Mouse (Mus musculus) hindbrain, embryonic 16.5 days (tissue): Measurements from ENCODE around the gene Gtf3c2. TPM values are rescaled to one million over a fixed set of nuclear protein-coding genes. Genes with fewer than 3 reads are reported as not detected.

Experiments
- ATAC-seq: fragments of 200-750 bp; cut with Nextera tagmentation; 2 replicates; pipeline ENCODE4 v1.8.0; 2017; ENCODE audit warnings: moderate TSS enrichment, moderate library complexity
- H3K27ac ChIP-seq: fragments of 300-500 bp; sonication (generic); 2 replicates; pipeline ENCODE4 v1.5.1; 2014; ENCODE audit warnings: low read depth, mild to moderate bottlenecking, control low read depth, low read length, moderate library complexity
- H3K27me3 ChIP-seq: fragments of 300-500 bp; sonication (generic); replicated peaks from 2 replicates; pipeline ENCODE4 v1.6.1; 2014; ENCODE audit warnings: low read length; ENCODE audit not compliant: control insufficient read depth, insufficient read depth
- H3K36me3 ChIP-seq: fragments of 300-500 bp; sonication (generic); 2 replicates; pipeline ENCODE4 v1.6.1; 2014; ENCODE audit warnings: mild to moderate bottlenecking, low read length, moderate library complexity, mixed read lengths; ENCODE audit not compliant: control insufficient read depth, insufficient read depth
- H3K4me1 ChIP-seq: fragments of 300-500 bp; sonication (generic); 2 replicates; pipeline ENCODE4 v1.6.1; 2014; ENCODE audit warnings: low read depth, low read length; ENCODE audit not compliant: control insufficient read depth, insufficient read depth
- H3K4me2 ChIP-seq: fragments of 300-500 bp; sonication (generic); 2 replicates; pipeline ENCODE4 v1.6.1; 2014; ENCODE audit warnings: mild to moderate bottlenecking, low read length, control low read depth, moderate library complexity
- H3K4me3 ChIP-seq: fragments of 300-500 bp; sonication (generic); 2 replicates; pipeline ENCODE4 v1.5.1; 2014; ENCODE audit warnings: mild to moderate bottlenecking, low read length, control low read depth, moderate library complexity
- H3K9ac ChIP-seq: fragments of 300-500 bp; sonication (generic); 2 replicates; pipeline ENCODE4 v1.6.1; 2014; ENCODE audit warnings: low read depth, mild to moderate bottlenecking, control low read depth, low read length, moderate library complexity
- H3K9me3 ChIP-seq: fragments of 300-500 bp; sonication (generic); 2 replicates; pipeline ENCODE4 v1.6.1; 2014; ENCODE audit warnings: mild to moderate bottlenecking, low read length, moderate library complexity; ENCODE audit not compliant: control insufficient read depth
- WGBS: fragments of 180-500 bp; shearing (Covaris S2); extraction: QIAGEN DNeasy Blood & Tissue Kit; methylation state at CpG from one replicate; pipeline ENCODE4 v1.1.7; 2014; 5-methylcytosine and 5-hydroxymethylcytosine counted together
- polyA plus RNA-seq: library from polyadenylated mRNA; unstranded; fragments of >200 nt; fragmentation: Nextera tagmentation; extraction: Ambion mirVana; gene quantifications from 2 replicates; pipeline ENCODE4 v1.2.1, GENCODE M21; 2015

Gene Gtf3c2
- 51.6 and 63.2 TPM in 2 replicates for polyA plus RNA-seq

GRCm38 (mm10) chr5:31179766-31180630, at the start of gene Gtf3c2, which contains the start of gene Gm29609:
Gene Gtf3c2 (minus strand): TSS chr5:31180144.
Gene Gm29609 (minus strand): TSS chr5:31179911.
- Histone ChIP-seq H3K4me2 (peak within 1 kb of the TSS; percentile 92), H3K4me3 (peak within 1 kb of the TSS; percentile 90), H3K4me1 (peaks cover 7% of the 10 kb centered on the region; the same call in 1 of the 2 replicates), H3K9ac (peak within 1 kb of the TSS; percentile 84), H3K27me3 (no peaks in the 10 kb centered on the region), H3K9me3 (no peaks in the 10 kb centered on the region), H3K36me3 (no peaks in the 10 kb centered on the region), H3K27ac (peak within 1 kb of the TSS; percentile 98)
- WGBS: under 1% methylated on average over 59 of the region's 59 CpGs
- ATAC-seq: peak; percentile 99

- H3K9ac ChIP-seq: no peak overlapping the region
- no peaks in the 10 kb centered on the region for H3K36me3 ChIP-seq
Measured at GRCm38 (mm10) chr5:31226641-31227040, 46.7 kb upstream of the Gtf3c2 start.

GRCm38 (mm10) chr5:31222696-31223095, 42.8 kb upstream of the Gtf3c2 start:
- 97% methylated on average over 9 of the region's 9 CpGs for WGBS
- Histone ChIP-seq H3K36me3 (no peaks in the 10 kb centered on the region), H3K4me2 (no peak overlapping the region), H3K27ac (no peak overlapping the region), H3K4me3 (no peak overlapping the region), H3K4me1 (peaks cover 7% of the 10 kb centered on the region), H3K27me3 (no peaks in the 10 kb centered on the region; the same call in 1 of the 2 replicates), H3K9ac (no peak overlapping the region), H3K9me3 (no peaks in the 10 kb centered on the region)
- ATAC-seq: no peak

More at GRCm38 (mm10) chr5:31226641-31227040, 46.7 kb upstream of the Gtf3c2 start:
- H3K4me2 ChIP-seq: no peak overlapping the region
- no peaks in the 10 kb centered on the region for H3K9me3 ChIP-seq
- ATAC-seq: no peak
- H3K27me3 ChIP-seq: no peaks in the 10 kb centered on the region; the same call in 1 of the 2 replicates
- no peaks in the 10 kb centered on the region for H3K4me1 ChIP-seq
- no peak overlapping the region for H3K27ac ChIP-seq
- WGBS: 65% methylated on average over 1 of the region's 1 CpGs
- no peak overlapping the region for H3K4me3 ChIP-seq

GRCm38 (mm10) chr5:31221304-31221945, 41.5 kb upstream of the Gtf3c2 start:
- Histone ChIP-seq H3K4me2 (peak overlapping the region; percentile 82), H3K36me3 (no peaks in the 10 kb centered on the region), H3K9me3 (no peaks in the 10 kb centered on the region), H3K27ac (peak overlapping the region; percentile 92), H3K27me3 (no peaks in the 10 kb centered on the region; the same call in 1 of the 2 replicates), H3K9ac (peak overlapping the region; percentile 93), H3K4me1 (peaks cover 7% of the 10 kb centered on the region), H3K4me3 (peak overlapping the region; percentile 100)
- 9% methylated on average over 11 of the region's 11 CpGs for WGBS
- ATAC-seq: peak; percentile 57

- Histone ChIP-seq H3K36me3 (no peaks in the 10 kb centered on the region), H3K27me3 (no peaks in the 10 kb centered on the region; the same call in 1 of the 2 replicates), H3K27ac (peak within 1 kb of the TSS; percentile 92), H3K4me2 (peak within 1 kb of the TSS; percentile 82), H3K4me1 (peaks cover 7% of the 10 kb centered on the region), H3K9me3 (no peaks in the 10 kb centered on the region), H3K9ac (peak within 1 kb of the TSS; percentile 93), H3K4me3 (peak within 1 kb of the TSS; percentile 100)
- under 1% methylated on average over 44 of the region's 70 CpGs for WGBS
- ATAC-seq: peak; percentile 94
Measured at GRCm38 (mm10) chr5:31220448-31221303, 40.7 kb upstream of the Gtf3c2 start, which contains the start of gene Ppm1g. Gene Ppm1g (minus strand): TSS chr5:31220687.

- WGBS: under 1% methylated on average over 39 of the region's 40 CpGs
- Histone ChIP-seq H3K4me3 (peak overlapping the region; percentile 100), H3K9me3 (no peaks in the 10 kb centered on the region), H3K4me2 (peak overlapping the region; percentile 82), H3K4me1 (peaks cover 7% of the 10 kb centered on the region), H3K27me3 (no peaks in the 10 kb centered on the region), H3K9ac (peak overlapping the region; percentile 93), H3K36me3 (no peaks in the 10 kb centered on the region), H3K27ac (peak overlapping the region; percentile 92)
- no peak for ATAC-seq
Measured at GRCm38 (mm10) chr5:31219911-31220447, 40.0 kb upstream of the Gtf3c2 start.

- H3K27ac ChIP-seq: peak overlapping the region; percentile 92
- ATAC-seq: no peak
- H3K9me3 ChIP-seq: no peaks in the 10 kb centered on the region
- H3K4me1 ChIP-seq: peaks cover 7% of the 10 kb centered on the region
- H3K4me3 ChIP-seq: peak overlapping the region; percentile 100
- H3K27me3 ChIP-seq: no peaks in the 10 kb centered on the region
- peak overlapping the region; percentile 93 for H3K9ac ChIP-seq
- no peaks in the 10 kb centered on the region for H3K36me3 ChIP-seq
- 1% methylated on average over 11 of the region's 11 CpGs for WGBS
- peak overlapping the region; percentile 82 for H3K4me2 ChIP-seq
Measured at GRCm38 (mm10) chr5:31219474-31219873, 39.5 kb upstream of the Gtf3c2 start.

GRCm38 (mm10) chr5:31219070-31219469, 39.1 kb upstream of the Gtf3c2 start:
- Histone ChIP-seq H3K4me2 (peak overlapping the region; percentile 82), H3K4me3 (peak overlapping the region; percentile 100), H3K9me3 (no peaks in the 10 kb centered on the region), H3K27ac (no peak overlapping the region), H3K27me3 (no peaks in the 10 kb centered on the region), H3K4me1 (peaks cover 7% of the 10 kb centered on the region), H3K9ac (peak overlapping the region; percentile 31; the same call in 1 of the 2 replicates), H3K36me3 (no peaks in the 10 kb centered on the region)
- no peak for ATAC-seq
- WGBS: 2% methylated on average over 2 of the region's 2 CpGs
